Mouse (Mus musculus): Measurements from ENCODE around the gene Fcrlb. TPM values are rescaled to one million over a fixed set of nuclear protein-coding genes. Genes with fewer than 3 reads are reported as not detected.

Fcrlb gene
- polyA plus RNA-seq, 1 experiment from 2014 or later, result not detected

GRCm38 (mm10) chr1:170907456-170908191, 5.1 kb downstream of the Fcrlb start:
- Histone ChIP-seq H3K4me1 (replicated peaks) (peaks cover 15% of the 10 kb centered on the region), H3K9me3 (replicated peaks) (no peaks in the 10 kb centered on the region), H3K4me3 (peak overlapping the region; percentile 51), H3K36me3 (no peaks in the 10 kb centered on the region), H3K9ac (peak overlapping the region; percentile 39), H3K27ac (no peak overlapping the region), H3K27me3 (peaks cover 63% of the 10 kb centered on the region), H3K4me2 (peak overlapping the region; percentile 87)
- ATAC-seq (replicated peaks; ENCODE audit: insufficient number of reproducible peaks, insufficient read depth, low FRiP score, low read depth), result peak; percentile 59
- under 1% methylated on average over 71 of the region's 71 CpGs for WGBS

- peaks cover 63% of the 10 kb centered on the region for H3K27me3 ChIP-seq
- WGBS, result 28% methylated on average over 11 of the region's 11 CpGs
- peaks cover 15% of the 10 kb centered on the region for H3K4me1 ChIP-seq (replicated peaks)
- no peak for ATAC-seq (replicated peaks; ENCODE audit: insufficient number of reproducible peaks, insufficient read depth, low FRiP score, low read depth)
- no peak overlapping the region; the same call in 1 of the 2 replicates for H3K9ac ChIP-seq
- H3K4me2 ChIP-seq, result peak overlapping the region; percentile 87
- no peaks in the 10 kb centered on the region for H3K9me3 ChIP-seq (replicated peaks)
- no peaks in the 10 kb centered on the region for H3K36me3 ChIP-seq
- peak overlapping the region; percentile 51 for H3K4me3 ChIP-seq
- no peak overlapping the region for H3K27ac ChIP-seq
These were observed 5.7 kb downstream of the Fcrlb start for GRCm38 (mm10) chr1:170907111-170907455.

- H3K4me1 ChIP-seq (replicated peaks), result peaks cover 17% of the 10 kb centered on the region
- 55% methylated on average over 5 of the region's 5 CpGs for WGBS
- ATAC-seq (replicated peaks; ENCODE audit: insufficient number of reproducible peaks, insufficient read depth, low FRiP score, low read depth), result no peak
- H3K36me3 ChIP-seq, result no peaks in the 10 kb centered on the region
- no peak overlapping the region for H3K4me2 ChIP-seq
- H3K9me3 ChIP-seq (replicated peaks), result no peaks in the 10 kb centered on the region
- no peak overlapping the region for H3K9ac ChIP-seq
- peaks cover 52% of the 10 kb centered on the region for H3K27me3 ChIP-seq
- no peak overlapping the region for H3K4me3 ChIP-seq
- no peak overlapping the region for H3K27ac ChIP-seq
These were observed 9.3 kb downstream of the Fcrlb start for GRCm38 (mm10) chr1:170903485-170903884.

- Histone ChIP-seq H3K9me3 (replicated peaks) (no peaks in the 10 kb centered on the region), H3K27ac (no peak overlapping the region), H3K36me3 (no peaks in the 10 kb centered on the region), H3K4me3 (no peak overlapping the region), H3K9ac (no peak overlapping the region), H3K27me3 (peaks cover 40% of the 10 kb centered on the region), H3K4me2 (peak overlapping the region; percentile 52), H3K4me1 (replicated peaks) (peaks cover 3% of the 10 kb centered on the region)
- no peak for ATAC-seq (replicated peaks; ENCODE audit: insufficient number of reproducible peaks, insufficient read depth, low FRiP score, low read depth)
- WGBS, result 30% methylated on average over 10 of the region's 10 CpGs
These were observed 11.1 kb downstream of the Fcrlb start for GRCm38 (mm10) chr1:170901536-170902238.

GRCm38 (mm10) chr1:170900799-170901467, 11.8 kb downstream of the Fcrlb start:
- Histone ChIP-seq H3K4me2 (peak overlapping the region; percentile 52), H3K9ac (no peak overlapping the region), H3K27me3 (peaks cover 34% of the 10 kb centered on the region)

GRCm38 (mm10) chr1:170898413-170899075, 14.2 kb downstream of the Fcrlb start:
- H3K4me3 ChIP-seq, result no peak overlapping the region
- ATAC-seq (replicated peaks; ENCODE audit: insufficient number of reproducible peaks, insufficient read depth, low FRiP score, low read depth), result no peak
- no peaks in the 10 kb centered on the region for H3K9me3 ChIP-seq (replicated peaks)
- H3K36me3 ChIP-seq, result no peaks in the 10 kb centered on the region
- no peak overlapping the region for H3K27ac ChIP-seq
- no peak overlapping the region for H3K4me2 ChIP-seq
- H3K9ac ChIP-seq, result no peak overlapping the region
- peaks cover 23% of the 10 kb centered on the region for H3K27me3 ChIP-seq
- 54% methylated on average over 16 of the region's 16 CpGs for WGBS
- peaks cover 3% of the 10 kb centered on the region for H3K4me1 ChIP-seq (replicated peaks)

More at GRCm38 (mm10) chr1:170900799-170901467, 11.8 kb downstream of the Fcrlb start:
- Histone ChIP-seq H3K36me3 (no peaks in the 10 kb centered on the region), H3K4me3 (0 out of 2 replicates have a peak overlapping the region, but pooled peaks have one; percentile 18), H3K9me3 (replicated peaks) (no peaks in the 10 kb centered on the region), H3K27ac (no peak overlapping the region), H3K4me1 (replicated peaks) (peaks cover 3% of the 10 kb centered on the region)
- whole genome bisulfite sequencing, result 25% methylated on average over 10 of the region's 10 CpGs
- ATAC-seq (replicated peaks; ENCODE audit: insufficient number of reproducible peaks, insufficient read depth, low FRiP score, low read depth), result no peak

GRCm38 (mm10) chr1:170896651-170897281, 16.0 kb downstream of the Fcrlb start:
- Histone ChIP-seq H3K4me2 (no peak overlapping the region), H3K4me1 (replicated peaks) (peaks cover 3% of the 10 kb centered on the region), H3K4me3 (no peak overlapping the region), H3K9me3 (replicated peaks) (no peaks in the 10 kb centered on the region), H3K9ac (no peak overlapping the region), H3K27me3 (peaks cover 12% of the 10 kb centered on the region), H3K36me3 (no peaks in the 10 kb centered on the region), H3K27ac (no peak overlapping the region)
- WGBS, result 67% methylated on average over 5 of the region's 5 CpGs
- no peak for ATAC-seq (replicated peaks; ENCODE audit: insufficient number of reproducible peaks, insufficient read depth, low FRiP score, low read depth)

DNA sequence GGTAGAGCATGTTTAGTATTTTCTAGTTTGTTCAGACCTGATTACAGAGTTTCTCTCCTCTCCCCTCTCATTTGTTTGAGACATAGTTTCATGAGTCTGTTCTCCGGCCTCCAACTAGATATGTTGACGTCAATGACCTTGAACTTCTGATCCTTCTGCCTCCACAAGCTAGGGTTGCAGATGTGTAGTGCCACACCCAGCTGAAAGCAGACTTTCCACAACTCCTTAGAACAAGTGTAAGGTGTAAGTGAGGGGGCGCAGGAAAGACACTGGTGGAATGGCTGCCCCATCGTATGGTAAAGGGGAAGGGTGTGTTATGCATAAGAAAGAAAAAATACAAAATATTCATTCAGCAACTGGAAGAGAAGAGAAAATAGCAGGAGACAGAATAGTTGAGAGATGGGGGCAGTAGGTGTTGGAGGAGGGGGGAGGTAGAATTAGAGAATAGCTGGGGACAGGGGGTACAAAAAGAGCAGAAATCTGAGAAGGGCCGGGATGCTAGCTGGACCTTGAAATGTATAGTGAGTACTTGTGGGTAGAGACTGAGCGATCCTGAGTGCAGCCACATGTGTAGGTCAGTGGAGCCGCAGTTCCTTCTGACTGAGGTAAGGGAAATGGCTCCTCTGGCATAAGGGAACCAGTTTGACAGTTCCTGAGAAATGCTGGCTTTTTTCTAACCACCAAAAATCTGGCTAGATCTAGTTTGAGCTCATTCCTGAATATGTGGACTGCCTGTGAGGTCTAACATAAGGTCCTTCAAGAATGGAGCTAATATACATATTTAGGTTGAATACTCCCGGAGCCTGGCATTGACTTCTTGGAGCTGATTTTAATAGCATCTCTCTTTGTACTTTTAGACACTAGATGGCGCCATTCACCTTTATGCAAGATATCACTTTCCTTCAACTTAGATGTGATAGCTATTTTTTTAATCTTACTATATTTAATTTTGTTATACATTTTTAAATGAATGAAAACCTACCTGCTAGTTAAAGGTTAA, 17.8 kb downstream of the Fcrlb start:
- Histone ChIP-seq H3K27ac (no peak overlapping the region), H3K36me3 (no peaks in the 10 kb centered on the region), H3K9ac (no peak overlapping the region), H3K27me3 (peaks cover 11% of the 10 kb centered on the region; the same call in 1 of the 2 replicates), H3K4me3 (no peak overlapping the region), H3K4me1 (replicated peaks) (no peaks in the 10 kb centered on the region), H3K4me2 (no peak overlapping the region), H3K9me3 (replicated peaks) (no peaks in the 10 kb centered on the region)
- ATAC-seq (replicated peaks; ENCODE audit: insufficient number of reproducible peaks, insufficient read depth, low FRiP score, low read depth), result no peak
- 61% methylated on average over 9 of the region's 9 CpGs for WGBS

GRCm38 (mm10) chr1:170892279-170892678, 20.5 kb downstream of the Fcrlb start:
- WGBS, result 47% methylated on average over 1 of the region's 1 CpGs
- no peak overlapping the region for H3K9ac ChIP-seq

DNA sequence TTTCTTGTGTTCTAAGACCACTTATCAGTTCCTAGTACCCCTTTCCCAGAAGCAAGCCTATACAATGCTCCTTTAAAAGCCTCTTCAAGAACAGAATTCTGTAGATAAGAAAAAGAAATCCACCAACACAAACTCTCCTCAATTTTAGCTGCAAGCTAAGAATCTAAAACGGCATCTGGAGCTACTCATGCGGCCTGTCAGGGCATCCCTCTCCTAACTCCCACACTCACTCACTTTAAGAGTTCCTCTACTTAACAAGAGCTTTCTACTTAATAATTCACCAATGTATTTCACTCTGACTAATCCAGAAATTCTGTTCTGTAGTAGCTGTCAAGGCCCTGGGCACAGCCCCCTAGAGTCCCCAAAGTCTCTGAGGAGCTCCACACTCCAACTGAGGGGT, 21.1 kb downstream of the Fcrlb start:
- Histone ChIP-seq H3K4me2 (no peak overlapping the region), H3K9ac (no peak overlapping the region), H3K27me3 (0 out of 2 replicates have a peak, but pooled peaks cover 1% of the 10 kb centered on the region), H3K27ac (no peak overlapping the region), H3K36me3 (no peaks in the 10 kb centered on the region), H3K4me1 (replicated peaks) (no peaks in the 10 kb centered on the region), H3K4me3 (no peak overlapping the region), H3K9me3 (replicated peaks) (no peaks in the 10 kb centered on the region)
- WGBS, result 54% methylated on average over 2 of the region's 2 CpGs
- ATAC-seq (replicated peaks; ENCODE audit: insufficient number of reproducible peaks, insufficient read depth, low FRiP score, low read depth), result no peak

More at GRCm38 (mm10) chr1:170892279-170892678, 20.5 kb downstream of the Fcrlb start:
- H3K4me2 ChIP-seq, result no peak overlapping the region
- no peaks in the 10 kb centered on the region for H3K9me3 ChIP-seq (replicated peaks)
- no peaks in the 10 kb centered on the region for H3K4me1 ChIP-seq (replicated peaks)
- no peaks in the 10 kb centered on the region for H3K36me3 ChIP-seq
- no peak for ATAC-seq (replicated peaks; ENCODE audit: insufficient number of reproducible peaks, insufficient read depth, low FRiP score, low read depth)
- no peak overlapping the region for H3K4me3 ChIP-seq
- H3K27me3 ChIP-seq, result peaks cover 5% of the 10 kb centered on the region; the same call in 1 of the 2 replicates
- no peak overlapping the region for H3K27ac ChIP-seq
